Mouse (Mus musculus) neutrophil, adult 59 days (primary cell): ENCODE results near the gene Pecam1. TPM values are rescaled to one million over a fixed set of nuclear protein-coding genes. Genes with fewer than 3 reads are reported as not detected.

ENCODE experiments used
- total RNA-seq, 2 experiments: library from RNA; stranded (reverse); gene quantifications; 1 replicate in 1 of 2; 2 replicates in 1 of 2; pipeline ENCODE4 v1.2.4; 2023

Gene Pecam1
- total RNA-seq, result 10 to 100 TPM in 1 of 2 experiments, 1 to 10 TPM in 1; 10.0 to 10.3 TPM

GRCm38 (mm10) chr11:106750121-106750751, at the start of gene Pecam1:
Gene Pecam1 (minus strand): TSS chr11:106750628.

GRCm38 (mm10) chr11:106788775-106789459, 38.5 kb upstream of the Pecam1 start, which contains the start of the genes Ddx5 and Cep95:
Gene Ddx5 (minus strand): TSS chr11:106789185.
Gene Cep95 (plus strand): TSS chr11:106789252.

GRCm38 (mm10) chr11:106779388-106780088, 29.1 kb upstream of the Pecam1 start, which contains the start of gene Polg2:
Gene Polg2 (minus strand): TSS chr11:106779537.

GRCm38 (mm10) chr11:106751039-106752018, 901 bp upstream of the Pecam1 start, which contains the start of gene Milr1:
Gene Milr1 (plus strand): TSS chr11:106751226.

GRCm38 (mm10) chr11:106612961-106613637, 137.3 kb downstream of the Pecam1 start, which contains the start of gene Tex2:
Gene Tex2 (minus strand): TSS chr11:106613423.

Other genes starting within 250 kb of the Pecam1 start
- 10 to 100 TPM; 34.2 to 39.4 TPM for gene Tex2, start 137.2 kb downstream of the Pecam1 start, total RNA-seq
- 100 to 1,000 TPM; 118 to 125 TPM for gene Milr1, start 598 bp upstream of the Pecam1 start, total RNA-seq
- gene Polg2, start 28.9 kb upstream of the Pecam1 start, total RNA-seq, result 10 to 100 TPM; 11.3 to 13.7 TPM
- gene Ddx5, start 38.6 kb upstream of the Pecam1 start, total RNA-seq, result 1,000 to 10,000 TPM; 1,273 to 1,361 TPM
- 10 to 100 TPM; 19.3 to 19.5 TPM for gene Cep95, start 38.6 kb upstream of the Pecam1 start, total RNA-seq
- 10 to 100 TPM; 35.9 to 36.1 TPM for gene Smurf2, start 170.1 kb upstream of the Pecam1 start, total RNA-seq
- 100 to 1,000 TPM; 102 to 109 TPM for gene Kpna2, start 248.9 kb upstream of the Pecam1 start, total RNA-seq